Mouse (Mus musculus): ENCODE measurements around the gene Ints3.
"Not testable (repeated sequence)": the region's sequence is repeated elsewhere in the genome, so short reads cannot be mapped to it uniquely, and the experiment has no call there.

Gene Ints3

GRCm38 (mm10) chr3:90388726-90389510 lies 44.5 kb downstream of the Ints3 start:
- peak in 1 of 2 experiments; percentile 23 for DNase-seq

DNA sequence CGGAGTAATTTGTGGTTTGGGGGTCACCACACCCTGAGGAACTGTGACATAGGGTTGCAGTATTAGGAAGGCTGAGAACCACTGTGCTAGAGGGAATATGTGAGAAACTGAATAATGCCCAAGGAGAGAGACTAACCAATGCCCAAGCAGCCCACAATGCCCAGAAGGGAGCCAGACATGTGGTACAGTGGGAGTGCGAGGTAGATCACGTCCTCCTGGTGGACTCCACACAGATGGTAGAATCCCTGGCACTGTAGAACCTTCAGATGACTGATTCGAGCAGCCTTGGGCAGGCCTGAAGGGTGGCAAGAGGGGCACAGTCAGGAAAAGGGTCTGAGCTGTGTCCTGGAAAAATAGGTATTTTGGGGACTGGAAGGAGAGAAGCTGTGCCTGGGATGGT lies 45.2 kb downstream of the Ints3 start:
- no peak for DNase-seq

DNA sequence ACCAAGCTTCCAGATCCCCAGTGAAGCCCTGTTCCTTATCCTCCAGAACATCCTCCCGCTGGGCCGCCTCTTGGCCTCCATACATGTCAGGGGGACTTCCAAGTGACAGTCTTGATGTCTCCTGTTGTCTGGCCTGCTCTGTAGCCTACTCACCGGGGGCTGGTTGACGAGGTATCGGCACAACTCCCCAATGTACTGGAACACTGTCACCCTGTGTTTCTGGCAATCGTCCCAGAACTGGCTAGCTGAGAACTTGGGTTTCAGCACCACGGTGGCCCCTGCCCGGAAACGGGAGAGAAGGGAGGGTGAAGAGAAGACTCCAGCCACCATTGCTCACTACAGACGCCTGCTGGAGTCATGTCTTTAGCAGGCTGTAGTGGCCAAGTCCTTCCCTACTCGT lies 45.9 kb downstream of the Ints3 start:
- DNase-seq = no peak

DNA sequence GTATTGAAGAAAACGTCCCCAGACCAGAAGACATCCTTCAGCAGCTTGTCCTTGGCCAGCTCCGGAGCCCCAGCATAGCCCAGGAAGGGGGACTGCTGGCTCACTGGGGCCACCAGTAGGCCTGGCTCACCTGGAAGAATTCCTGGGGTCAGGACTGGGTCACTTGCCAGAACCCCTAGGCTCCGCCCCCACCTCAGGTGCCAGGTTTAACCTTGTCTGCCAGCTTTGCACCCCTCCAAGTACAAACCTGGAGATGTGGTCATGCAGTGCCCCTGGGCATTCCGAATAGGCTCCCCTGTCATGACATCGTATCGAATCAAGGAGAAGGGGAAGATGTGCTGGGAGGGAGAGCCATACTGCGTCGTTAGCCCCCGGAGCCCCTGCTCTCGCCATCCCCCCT lies 46.6 kb downstream of the Ints3 start:
- DNase-seq = no peak

- no peak for DNase-seq
Observed at GRCm38 (mm10) chr3:90384851-90385375, 48.5 kb downstream of the Ints3 start.

GRCm38 (mm10) chr3:90383690-90384089 lies 49.7 kb downstream of the Ints3 start:
- peak; percentile 17 for DNase-seq

- no peak for DNase-seq
Observed at GRCm38 (mm10) chr3:90381727-90382126, 51.7 kb downstream of the Ints3 start.

- no peak for DNase-seq
Observed at GRCm38 (mm10) chr3:90378496-90378895, 54.9 kb downstream of the Ints3 start.

DNA sequence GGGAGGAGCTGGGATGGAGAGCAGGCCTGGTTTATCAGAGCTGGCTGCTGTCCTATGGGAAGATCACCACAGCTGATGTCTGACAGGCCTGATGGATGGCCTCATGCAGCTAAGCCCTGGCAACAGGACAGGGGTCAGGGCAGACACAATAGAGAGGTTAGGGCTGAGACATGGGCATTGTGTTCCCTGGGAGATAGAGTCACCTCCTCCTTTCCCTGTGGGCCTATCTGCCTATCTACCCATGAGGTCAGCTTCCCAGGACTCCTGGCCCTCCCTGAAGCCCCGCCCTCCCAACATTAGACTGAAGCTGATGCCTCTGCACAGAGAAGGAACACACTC lies 57.2 kb downstream of the Ints3 start:
- no peak for DNase-seq

GRCm38 (mm10) chr3:90375562-90376246 lies 57.7 kb downstream of the Ints3 start:
- DNase-seq = no peak

GRCm38 (mm10) chr3:90374368-90374767 lies 59.1 kb downstream of the Ints3 start:
- no peak for DNase-seq

DNA sequence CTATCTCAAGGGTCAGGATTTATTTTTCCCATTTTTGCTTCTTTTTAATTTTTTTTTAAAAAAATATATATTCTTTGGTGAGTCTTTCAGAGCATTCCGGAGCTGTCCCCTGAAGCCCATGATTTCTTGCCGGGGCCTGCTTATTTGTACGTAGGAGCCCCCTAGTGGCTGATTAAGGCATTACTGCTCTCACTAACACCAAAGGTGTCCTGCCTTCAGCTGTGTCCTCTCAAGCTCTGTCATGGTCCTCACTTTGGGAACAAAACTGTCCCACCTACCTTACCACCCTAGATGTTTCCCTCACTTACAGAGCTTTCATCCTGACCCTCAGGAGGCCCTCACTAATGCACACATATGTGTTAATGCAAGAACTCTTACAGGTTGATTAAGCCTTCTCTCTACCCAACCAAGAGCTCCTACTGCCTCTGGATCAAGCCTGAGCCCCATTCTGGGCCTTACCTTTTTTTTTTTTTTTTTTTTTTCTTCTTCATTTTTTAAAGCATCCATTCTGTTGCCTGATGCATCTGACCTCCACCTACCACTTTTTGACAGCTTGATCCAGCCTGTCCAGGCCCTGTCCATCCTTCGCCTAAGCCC lies 59.9 kb downstream of the Ints3 start:
- DNase-seq = peak; percentile 76 to 91

DNA sequence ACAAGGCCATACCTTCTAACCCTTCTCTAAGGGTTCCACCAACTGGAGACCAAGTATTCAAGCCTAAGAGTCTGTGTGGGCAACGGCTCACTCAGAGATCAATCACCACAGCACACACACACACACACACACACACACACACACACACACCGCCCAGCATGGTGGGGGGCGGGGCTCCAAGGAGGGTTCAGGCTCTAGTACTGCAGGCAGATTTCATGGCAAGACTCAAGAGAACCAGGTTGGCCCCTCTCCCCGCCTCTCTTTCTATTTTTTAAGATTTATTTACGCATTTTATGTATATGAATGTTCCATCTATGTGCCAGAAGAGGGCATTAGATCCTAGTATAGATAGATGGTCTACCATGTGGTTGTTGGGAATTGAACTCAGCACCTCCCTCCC lies 60.6 kb downstream of the Ints3 start:
- no peak for DNase-seq

- no peak for DNase-seq
Observed at GRCm38 (mm10) chr3:90371857-90372256, 61.6 kb downstream of the Ints3 start.

- DNase-seq = no peak
Observed at GRCm38 (mm10) chr3:90369041-90369440, 64.4 kb downstream of the Ints3 start.

DNA sequence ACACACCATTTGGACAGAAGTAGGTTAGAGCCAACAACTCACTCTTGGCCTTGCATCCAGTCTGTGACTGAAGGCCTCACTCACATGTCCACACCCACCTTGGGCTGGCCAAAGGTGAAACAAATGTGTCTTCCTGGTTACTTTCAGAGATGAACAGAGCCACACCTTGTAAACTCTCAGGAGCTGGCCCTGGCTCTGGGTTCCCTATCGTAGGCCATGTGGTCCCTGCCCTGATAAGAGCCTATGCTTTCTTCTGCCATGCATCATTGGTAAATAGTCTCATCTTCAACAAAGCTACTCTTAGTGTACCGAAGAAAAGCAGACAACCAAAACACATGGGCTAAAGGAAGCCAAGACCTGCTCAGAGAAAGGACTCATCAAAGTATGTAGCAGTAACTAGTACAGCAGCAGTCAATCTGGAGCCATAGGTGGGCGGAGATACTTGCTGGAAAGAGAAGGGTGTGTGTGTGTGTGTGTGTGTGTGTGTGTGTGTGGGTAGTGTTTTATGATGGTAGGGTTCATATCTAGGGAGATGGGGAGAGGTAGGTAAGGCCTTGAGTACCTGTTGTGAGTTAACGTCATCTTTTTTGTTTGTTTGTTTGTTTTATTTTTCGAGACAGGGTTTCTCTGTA lies 66.3 kb downstream of the Ints3 start:
- DNase-seq = no peak

- DNase-seq = no peak
Observed at GRCm38 (mm10) chr3:90362346-90362745, 71.1 kb downstream of the Ints3 start.

- DNase-seq = no peak
Observed at GRCm38 (mm10) chr3:90361476-90361875, 71.9 kb downstream of the Ints3 start.

- no peak for DNase-seq
Observed at GRCm38 (mm10) chr3:90359230-90359629, 74.2 kb downstream of the Ints3 start.

- DNase-seq = no peak
Observed at GRCm38 (mm10) chr3:90357959-90358358, 75.5 kb downstream of the Ints3 start.

DNA sequence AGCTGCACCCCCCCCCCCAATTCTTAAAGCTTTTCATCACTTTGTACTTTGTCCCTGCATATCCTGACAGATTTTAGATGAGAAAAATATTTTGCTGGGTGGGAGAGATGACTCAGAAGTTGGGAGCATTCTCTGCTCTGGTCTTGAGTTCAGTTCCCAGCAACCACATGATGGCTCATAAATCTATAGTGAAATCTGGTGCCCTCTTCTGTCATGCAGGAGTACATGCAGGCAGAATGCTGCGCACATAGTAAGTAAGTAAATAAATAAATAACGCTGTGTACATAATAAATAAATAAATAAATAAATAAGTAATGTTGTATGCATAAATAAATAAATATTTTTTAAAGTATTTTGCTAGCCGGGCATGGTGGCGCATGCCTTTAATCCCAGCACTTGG lies 85.6 kb downstream of the Ints3 start:
- DNase-seq = no peak

- DNase-seq = not testable (repeated sequence)
Observed at GRCm38 (mm10) chr3:90342853-90343252, 90.6 kb downstream of the Ints3 start.
